ENCODE assay signal across 9 mouse cellular contexts in genomic region chr11:96902639-96903635, GRCm38 (mm10). TPM values are rescaled to one million over a fixed set of nuclear protein-coding genes. Genes with fewer than 3 reads are reported as not detected.
DNase-seq lines count a peak whose midpoint lies in the region; ATAC-seq and TF ChIP-seq lines count a peak whose summit lies in the region.
"Had no signal": no experiment of that assay in that cellular context is flagged by ENCODE, and none has a peak within 500 bp of the region (broad histone marks: within the 10 kb centered on the region; RNA-seq: fewer than 3 reads in every experiment).

No protein-coding gene starts in this region.

- peak overlapping the region; percentile 83 for H3K27ac ChIP-seq in hindbrain, embryonic 14.5 days
- no peak overlapping the region for H3K27ac ChIP-seq in thymus, adult 2 months (ENCODE audit: control insufficient read depth, insufficient read depth, low read length)
- H3K27ac ChIP-seq: macrophage had no signal

- peak; percentile 32 for DNase-seq in cerebellum, adult 9-10 months
- no peak for DNase-seq in cerebellum, adult 11 months
- DNase-seq in right cerebral cortex, postnatal 10 days (ENCODE audit: low spot score in 2 of 2) = peak; percentile 62 to 66
- DNase-seq in right cerebral cortex, adult 2 months (ENCODE audit: low spot score in 2 of 2) = no peak
- DNase-seq in hindbrain, embryonic 14.5 days (ENCODE audit: low spot score) = peak; percentile 71
- DNase-seq in thymus, adult 2 months = no peak
- DNase-seq in spleen, postnatal 36 days (ENCODE audit: low spot score in 2 of 2) = no peak

- TF ChIP-seq CTCF in thymus, adult 2 months (IDR thresholded peaks at IDR 0.05; ENCODE audit: borderline replicate concordance, control insufficient read depth, extremely low read depth, insufficient read depth, low read length, poor library complexity) = no peak

- H3K79me2 ChIP-seq in myocyte (ENCODE audit: control insufficient read depth, insufficient read depth) = no peaks in the 10 kb centered on the region

- peak; percentile 76 for ATAC-seq in hindbrain, embryonic 14.5 days (ENCODE audit: low FRiP score)

- no peaks in the 10 kb centered on the region for H3K27me3 ChIP-seq in hindbrain, embryonic 14.5 days (ENCODE audit: control insufficient read depth, insufficient read depth, low read length)
- H3K27me3 ChIP-seq in myocyte (ENCODE audit: control insufficient read depth, insufficient read depth, insufficient read length) = no peaks in the 10 kb centered on the region
- no peaks in the 10 kb centered on the region for H3K27me3 ChIP-seq in thymus, adult 2 months (ENCODE audit: control insufficient read depth, insufficient read depth, low read length)

- TF ChIP-seq POLR2A in myocyte (IDR thresholded peaks at IDR 0.05; ENCODE audit: insufficient read length, low read depth) = no peak
- TF ChIP-seq POLR2A in thymus, adult 2 months (IDR thresholded peaks at IDR 0.05; ENCODE audit: control insufficient read depth, extremely low read depth, insufficient read depth, low read length, poor library complexity) = no peak

- H3K4me3 ChIP-seq in hindbrain, embryonic 14.5 days (replicated peaks; ENCODE audit: low read length) = no peak overlapping the region
- no peak overlapping the region for H3K4me3 ChIP-seq in myocyte
- H3K4me3 ChIP-seq in thymus, adult 2 months (ENCODE audit: control insufficient read depth, insufficient read depth, low read length) = no peak overlapping the region

- H3K4me2 ChIP-seq in hindbrain, embryonic 14.5 days (replicated peaks) = no peak overlapping the region
- no peak overlapping the region for H3K4me2 ChIP-seq in myocyte (ENCODE audit: low read depth)

- peak overlapping the region; percentile 18; the same call in 1 of the 2 replicates for H3K9ac ChIP-seq in hindbrain, embryonic 14.5 days

- H3K36me3 ChIP-seq in hindbrain, embryonic 14.5 days (replicated peaks; ENCODE audit: control insufficient read depth, insufficient read depth) = peaks cover 6% of the 10 kb centered on the region
- no peaks in the 10 kb centered on the region for H3K36me3 ChIP-seq in myocyte (ENCODE audit: control insufficient read depth, insufficient read depth)
- H3K36me3 ChIP-seq in thymus, adult 2 months (ENCODE audit: control insufficient read depth, insufficient read depth, low read length) = peaks cover 4% of the 10 kb centered on the region; the same call in 1 of the 2 replicates

- H3K4me1 ChIP-seq in hindbrain, embryonic 14.5 days (replicated peaks; ENCODE audit: control insufficient read depth, insufficient read depth, low read length) = peaks cover 72% of the 10 kb centered on the region
- no peaks in the 10 kb centered on the region for H3K4me1 ChIP-seq in thymus, adult 2 months (replicated peaks; ENCODE audit: control insufficient read depth, insufficient read depth, low read length)

- H3ac ChIP-seq in myocyte (ENCODE audit: control insufficient read depth, insufficient read length) = no peak overlapping the region

- WGBS in hindbrain, embryonic 14.5 days = 6% methylated on average over 16 of the region's 16 CpGs
- 90% methylated on average over 16 of the region's 16 CpGs for WGBS in thymus, adult 2 months

- H3K9me3 ChIP-seq in hindbrain, embryonic 14.5 days (ENCODE audit: control insufficient read depth, low read length) = no peaks in the 10 kb centered on the region

TF ChIP-seq in myocyte, 11 proteins besides CTCF, POLR2A, EP300 and RAD21:
- TF ChIP-seq MAX (IDR thresholded peaks at IDR 0.05; ENCODE audit: low read depth) (no peak), SRF (IDR thresholded peaks at IDR 0.05; ENCODE audit: control insufficient read depth, insufficient read length, low read depth) (no peak), USF1 (IDR thresholded peaks at IDR 0.05; ENCODE audit: low read depth) (no peak), E2F4 (IDR thresholded peaks at IDR 0.05; ENCODE audit: insufficient read depth) (no peak), MYOG (IDR thresholded peaks at IDR 0.05; ENCODE audit: control insufficient read depth in 1 of 3, insufficient read depth in 1 of 3, insufficient read length in 2 of 3, low read depth in 2 of 3) (peak in 2 of 3 experiments; percentile 38 to 51), REST (IDR thresholded peaks at IDR 0.05; ENCODE audit: insufficient read depth, insufficient read length) (no peak), POLR2AphosphoS2 (IDR thresholded peaks at IDR 0.05; ENCODE audit: insufficient read length, low read depth) (no peak), MYOD1 (IDR thresholded peaks at IDR 0.05; ENCODE audit: control insufficient read depth in 1 of 3, insufficient read length in 2 of 3, low read depth in 2 of 3) (peak in 1 of 3 experiments; percentile 70), CEBPB (IDR thresholded peaks at IDR 0.05; ENCODE audit: insufficient read depth, poor library complexity, severe bottlenecking) (no peak), TCF12 (IDR thresholded peaks at IDR 0.05; ENCODE audit: insufficient read depth, poor library complexity, severe bottlenecking) (no peak), TCF3 (IDR thresholded peaks at IDR 0.05; ENCODE audit: insufficient read length, low read depth) (no peak)

RNA-seq across cellular contexts. Expression of gene Cdk5rap3, which starts 13.4 kb away (rescaled TPM):
- 74.0 and 77.8 TPM in 2 replicates for polyA plus RNA-seq in hindbrain, embryonic 14.5 days (2014; fragmentation: Nextera tagmentation; extraction: Ambion mirVana)
- polyA plus RNA-seq in myocyte (2012; fragmentation: generic; extraction: Trizol) = 65.8 TPM
- polyA plus RNA-seq in thymus, adult 2 months (2012; rRNA removed) = 94.2 and 95.5 TPM in 2 replicates

RNA-seq across cellular contexts. Expression of gene Prr15l, which starts 25.0 kb away (rescaled TPM):
- polyA plus RNA-seq in hindbrain, embryonic 14.5 days (2014; fragmentation: Nextera tagmentation; extraction: Ambion mirVana) = 0.16 TPM in 2 replicates
- 0.07 TPM for polyA plus RNA-seq in myocyte (2012; fragmentation: generic; extraction: Trizol)
- polyA plus RNA-seq in thymus, adult 2 months (2012; rRNA removed) = 0.98 and 1.3 TPM in 2 replicates
- polyA plus RNA-seq: macrophage had no signal

RNA-seq across cellular contexts. Expression of gene Pnpo, which starts 40.8 kb away (rescaled TPM):
- polyA plus RNA-seq in hindbrain, embryonic 14.5 days (2014; fragmentation: Nextera tagmentation; extraction: Ambion mirVana) = 27.5 and 28.9 TPM in 2 replicates
- polyA plus RNA-seq in myocyte (2012; fragmentation: generic; extraction: Trizol) = 7.5 TPM
- polyA plus RNA-seq in thymus, adult 2 months (2012; rRNA removed) = 22.5 and 25.7 TPM in 2 replicates

RNA-seq across cellular contexts. Expression of gene Copz2, which starts 53.3 kb away (rescaled TPM):
- polyA plus RNA-seq in hindbrain, embryonic 14.5 days (2014; fragmentation: Nextera tagmentation; extraction: Ambion mirVana) = 23.1 and 29.7 TPM in 2 replicates
- polyA plus RNA-seq in myocyte (2012; fragmentation: generic; extraction: Trizol) = 120 TPM
- 24.5 and 25.3 TPM in 2 replicates for polyA plus RNA-seq in thymus, adult 2 months (2012; rRNA removed)

Comparison
In these comparisons a context has a peak if more than half of its experiments do, and no peak if none do; other contexts are left out.
1. DNase-seq: peak in cerebellum, adult 9-10 months (single experiment), right cerebral cortex, postnatal 10 days (2 of 2) and hindbrain, embryonic 14.5 days (single experiment); none in cerebellum, adult 11 months (single experiment), right cerebral cortex, adult 2 months (0 of 2), thymus, adult 2 months (single experiment) and spleen, postnatal 36 days (0 of 2).